Mouse (Mus musculus) liver, embryonic 14.5 days (tissue): ENCODE results near the gene Stim1. TPM values are rescaled to one million over a fixed set of nuclear protein-coding genes. Genes with fewer than 3 reads are reported as not detected.

ENCODE experiments used
- ATAC-seq: fragments of 200-750 bp; cut with Nextera tagmentation; 2 replicates; pipeline ENCODE4 v1.8.0; 2017; ENCODE audit warnings: moderate number of reproducible peaks, mild to moderate bottlenecking, moderate library complexity; ENCODE audit not compliant: insufficient read depth
- DNase-seq, 3 experiments: peaks; one replicate each; pipeline ENCODE4 v3.0.0-alpha.2; 2012 to 2013; ENCODE audit warnings: low read depth in 3 of 3, low spot score in 3 of 3
- H3K27ac ChIP-seq: fragments of 300-500 bp; sonication (generic); 2 replicates; pipeline ENCODE4 v1.5.1; 2014; ENCODE audit warnings: moderate library complexity, mild to moderate bottlenecking, control low read depth, inconsistent platforms
- H3K27me3 ChIP-seq: fragments of 300-500 bp; sonication (generic); 2 replicates; pipeline ENCODE4 v1.6.1; 2014; ENCODE audit warnings: mild to moderate bottlenecking, low read length, moderate library complexity; ENCODE audit not compliant: control insufficient read depth, insufficient read depth
- H3K36me3 ChIP-seq: fragments of 300-500 bp; sonication (generic); replicated peaks from 2 replicates; pipeline ENCODE4 v1.6.1; 2014; ENCODE audit warnings: low read depth; ENCODE audit not compliant: control insufficient read depth, insufficient read depth
- H3K4me1 ChIP-seq, 2 experiments: fragments of 200-500 bp in 1 of 2; fragments of 300-500 bp in 1 of 2; sonication (generic) in 1 of 2; replicated peaks; 2 replicates each; pipeline ENCODE4 v1.6.1; 2012 to 2014; ENCODE audit warnings: antibody characterized with exemption in 1 of 2, inconsistent platforms in 1 of 2, low read length in 1 of 2; ENCODE audit not compliant: control insufficient read depth in 2 of 2, insufficient read depth in 2 of 2
- H3K4me2 ChIP-seq: fragments of 300-500 bp; sonication (generic); 2 replicates; pipeline ENCODE4 v1.6.1; 2014; ENCODE audit warnings: low read depth, mild to moderate bottlenecking, control low read depth, moderate library complexity
- H3K4me3 ChIP-seq, 2 experiments: fragments of 200-500 bp in 1 of 2; fragments of 300-500 bp in 1 of 2; sonication (generic) in 1 of 2; 2 replicates each; pipeline ENCODE4 v1.5.1; 2012 to 2014; ENCODE audit warnings: low read depth in 2 of 2, low read length in 2 of 2, mild to moderate bottlenecking in 2 of 2, control low read depth in 1 of 2, inconsistent platforms in 1 of 2, moderate library complexity in 1 of 2; ENCODE audit not compliant: insufficient read depth in 1 of 2
- H3K9ac ChIP-seq: fragments of 300-500 bp; sonication (generic); replicated peaks from 2 replicates; pipeline ENCODE4 v1.6.1; 2014; ENCODE audit warnings: mild to moderate bottlenecking, control low read depth, moderate library complexity
- H3K9me3 ChIP-seq: fragments of 300-500 bp; sonication (generic); 2 replicates; pipeline ENCODE4 v1.6.1; 2016; ENCODE audit warnings: low read length, mixed read lengths; ENCODE audit not compliant: control insufficient read depth
- CTCF ChIP-seq: IDR thresholded peaks from 2 replicates; pipeline ENCODE4 v1.5.1; 2016; ENCODE audit warnings: antibody characterized with exemption, low read depth, control low read depth
- EP300 ChIP-seq: IDR thresholded peaks from 2 replicates; pipeline ENCODE4 v1.6.1; 2016; ENCODE audit warnings: antibody characterized with exemption, low read depth
- WGBS: fragments of 180-500 bp; shearing (Covaris S2); extraction: QIAGEN DNeasy Blood & Tissue Kit; methylation state at CpG from one replicate; pipeline ENCODE4 v1.1.7; 2014; ENCODE audit not compliant: insufficient replicate concordance; 5-methylcytosine and 5-hydroxymethylcytosine counted together
- polyA plus RNA-seq, 2 experiments: library from polyadenylated mRNA; depleted of rRNA in 1 of 2; stranded (reverse) in 1 of 2; unstranded in 1 of 2; fragments of >200 nt; fragmentation: Nextera tagmentation in 1 of 2; extraction: Ambion mirVana in 1 of 2; gene quantifications; 2 replicates each; pipeline versions ENCODE4 v1.2.1 to v1.2.3; 2012 to 2014

Gene Stim1
- polyA plus RNA-seq, 2 experiments = 7.9 to 9.3 TPM

DNA sequence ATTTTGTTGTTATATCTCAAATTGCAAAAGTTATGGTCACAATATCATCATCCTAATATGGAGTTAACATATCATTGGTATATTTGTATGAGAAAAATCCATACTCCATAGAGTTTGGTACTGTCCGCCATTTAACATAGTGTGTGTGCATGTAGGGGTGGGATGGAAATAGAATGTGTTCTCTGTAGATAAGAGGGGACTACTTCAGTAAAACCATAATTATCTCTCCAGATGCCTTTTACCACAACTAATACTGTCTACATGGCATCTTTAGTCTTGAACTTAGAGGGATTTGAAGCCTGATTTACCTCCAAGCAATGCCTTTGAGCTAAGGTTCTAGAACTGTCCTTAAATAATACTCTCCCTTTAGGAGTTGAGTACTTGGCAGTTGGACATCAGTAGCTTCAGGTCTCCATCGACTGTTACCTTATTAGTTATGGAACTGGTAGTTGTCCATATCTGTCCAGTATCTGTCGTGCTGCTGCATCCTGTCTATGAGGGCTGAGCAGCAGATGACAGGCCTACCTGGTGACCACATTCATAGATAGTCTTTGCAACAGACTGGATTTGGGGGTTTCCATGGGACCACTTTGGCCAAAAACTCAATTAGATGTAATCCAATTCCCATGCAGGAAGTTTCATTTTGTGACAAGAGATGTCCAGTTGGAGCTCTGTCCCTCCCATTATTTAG is 105.9 kb downstream of the Stim1 start:
- no peak overlapping the region for H3K4me3 ChIP-seq
- peaks cover 9 to 13% of the 10 kb centered on the region in 2 experiments for H3K4me1 ChIP-seq
- peak; percentile 31 to 51 (median 43) for DNase-seq
- H3K36me3 ChIP-seq = no peaks in the 10 kb centered on the region
- H3K4me2 ChIP-seq = peak overlapping the region; percentile 42
- H3K27ac ChIP-seq = peak overlapping the region; percentile 53
- WGBS = 18% methylated on average over 3 of the region's 3 CpGs
- H3K27me3 ChIP-seq = no peaks in the 10 kb centered on the region
- H3K9me3 ChIP-seq = no peaks in the 10 kb centered on the region
- TF ChIP-seq CTCF (no peak), EP300 (peak; percentile 71)
- peak; percentile 95 for ATAC-seq
- H3K9ac ChIP-seq = peak overlapping the region; percentile 27; the same call in 1 of the 2 replicates

DNA sequence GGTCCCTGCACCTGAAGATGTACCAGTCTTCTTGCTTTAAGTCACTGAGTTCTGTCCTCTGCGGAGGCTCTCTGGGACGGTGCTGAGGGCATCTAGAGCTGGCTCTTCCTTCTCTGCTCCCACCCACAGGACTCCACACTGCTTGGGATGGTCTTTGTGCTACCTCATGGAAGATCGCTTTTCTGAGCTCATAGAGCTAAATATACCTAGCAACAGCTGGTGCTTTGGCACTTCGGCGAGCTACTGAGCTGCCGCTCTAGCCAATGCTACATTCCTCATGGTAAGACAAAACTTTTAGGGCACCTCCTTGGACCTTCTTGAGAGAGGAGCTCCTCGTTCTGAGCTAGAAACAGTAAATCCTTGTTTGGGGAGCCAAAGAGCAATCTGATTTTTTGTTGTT is 115.6 kb downstream of the Stim1 start:
- H3K4me3 ChIP-seq = no peak overlapping the region
- no peak for DNase-seq
- no peaks in the 10 kb centered on the region for H3K27me3 ChIP-seq
- H3K36me3 ChIP-seq = no peaks in the 10 kb centered on the region
- H3K9me3 ChIP-seq = no peaks in the 10 kb centered on the region
- H3K9ac ChIP-seq = no peak overlapping the region
- H3K27ac ChIP-seq = no peak overlapping the region
- H3K4me1 ChIP-seq = peaks cover 5 to 7% of the 10 kb centered on the region in 2 experiments; a peak in 2 of 4 replicates
- TF ChIP-seq CTCF (no peak), EP300 (no peak)
- 79% methylated on average over 7 of the region's 7 CpGs for WGBS
- ATAC-seq = no peak
- no peak overlapping the region for H3K4me2 ChIP-seq

DNA sequence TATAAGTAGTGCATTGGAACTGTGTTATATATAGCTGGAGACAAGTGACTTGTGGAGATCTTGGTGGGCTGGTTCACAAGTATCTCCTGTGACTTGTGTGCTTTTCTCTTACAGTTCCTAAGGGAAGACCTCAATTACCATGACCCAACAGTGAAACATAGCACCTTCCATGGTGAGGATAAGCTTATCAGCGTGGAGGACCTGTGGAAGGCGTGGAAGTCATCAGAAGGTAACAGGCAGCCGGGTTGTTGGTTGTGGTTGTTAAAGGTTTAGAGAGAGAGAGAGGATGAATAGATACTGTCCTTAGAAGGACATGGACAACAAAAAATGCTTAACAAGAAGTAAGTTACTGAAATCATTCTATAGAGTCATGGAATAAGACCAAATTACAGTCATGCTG is 118.4 kb downstream of the Stim1 start:
- Histone ChIP-seq H3K27ac (no peak overlapping the region), H3K9me3 (no peaks in the 10 kb centered on the region), H3K4me1 (peaks cover 5 to 7% of the 10 kb centered on the region in 2 experiments; a peak in 2 of 4 replicates), H3K4me2 (no peak overlapping the region), H3K27me3 (no peaks in the 10 kb centered on the region), H3K4me3 (no peak overlapping the region), H3K9ac (no peak overlapping the region), H3K36me3 (no peaks in the 10 kb centered on the region)
- TF ChIP-seq EP300 = no peak
- no peak for TF ChIP-seq CTCF
- ATAC-seq (peak; percentile 37; the same call in 1 of the 2 replicates), DNase-seq (no peak)
- 31% methylated on average over 3 of the region's 3 CpGs for WGBS

DNA sequence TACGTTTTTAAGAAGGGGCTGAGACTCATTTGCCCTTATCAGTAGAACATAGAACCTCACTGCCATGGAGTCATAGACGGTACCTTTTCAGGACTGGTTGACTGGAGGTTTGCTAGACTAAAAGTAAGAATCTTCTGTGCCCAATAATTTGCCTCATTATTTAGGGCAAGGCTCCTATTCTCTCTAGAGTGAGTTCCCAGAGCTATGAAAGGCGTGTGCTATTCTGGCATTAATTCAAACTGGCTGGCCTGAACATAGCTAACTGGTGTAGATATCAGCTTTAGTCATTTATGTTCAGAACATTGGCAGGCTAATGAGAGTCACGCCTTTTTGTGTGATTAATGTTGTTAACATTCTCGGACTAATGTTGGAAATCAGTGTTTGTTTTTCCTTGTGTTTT is 121.5 kb downstream of the Stim1 start:
- H3K4me2 ChIP-seq = no peak overlapping the region
- H3K36me3 ChIP-seq = no peaks in the 10 kb centered on the region
- peaks cover 5 to 7% of the 10 kb centered on the region in 2 experiments; a peak in 2 of 4 replicates for H3K4me1 ChIP-seq
- no peak overlapping the region for H3K27ac ChIP-seq
- 63% methylated on average over 5 of the region's 5 CpGs for WGBS
- H3K9ac ChIP-seq = no peak overlapping the region
- no peak for DNase-seq
- no peak for TF ChIP-seq CTCF
- TF ChIP-seq EP300 = no peak
- no peak for ATAC-seq
- H3K4me3 ChIP-seq = no peak overlapping the region
- no peaks in the 10 kb centered on the region for H3K27me3 ChIP-seq
- no peaks in the 10 kb centered on the region for H3K9me3 ChIP-seq

DNA sequence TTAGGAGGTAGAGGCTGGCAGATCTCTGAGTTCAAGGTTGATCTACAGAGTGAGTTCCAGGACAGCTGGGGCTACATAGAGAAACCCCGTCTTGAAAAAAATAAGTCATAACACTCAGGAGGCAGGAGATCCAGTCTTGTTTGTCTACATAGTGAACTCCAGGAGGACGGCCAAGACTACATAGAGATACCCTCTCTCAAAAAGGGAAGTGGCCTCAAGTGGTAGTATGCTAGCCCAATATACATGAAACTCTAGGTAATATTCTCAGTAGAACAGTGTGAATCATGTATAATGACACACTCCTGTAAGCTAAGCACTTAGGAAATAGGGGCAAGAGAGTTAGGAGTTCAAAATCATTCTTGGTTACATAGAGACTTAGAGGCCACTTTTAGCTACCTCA is 126.3 kb downstream of the Stim1 start:
- H3K36me3 ChIP-seq = no peaks in the 10 kb centered on the region
- no peak for DNase-seq
- H3K27ac ChIP-seq = no peak overlapping the region
- no peak overlapping the region for H3K4me3 ChIP-seq
- H3K27me3 ChIP-seq = no peaks in the 10 kb centered on the region
- 62% methylated on average over 2 of the region's 2 CpGs for WGBS
- no peak overlapping the region for H3K9ac ChIP-seq
- H3K9me3 ChIP-seq = no peaks in the 10 kb centered on the region
- no peaks in the 10 kb centered on the region; a peak in 1 of 4 replicates for H3K4me1 ChIP-seq
- TF ChIP-seq CTCF = no peak
- TF ChIP-seq EP300 = no peak
- no peak for ATAC-seq
- no peak overlapping the region for H3K4me2 ChIP-seq
